Mouse (Mus musculus): Measurements from ENCODE around the gene Dio1. TPM values are rescaled to one million over a fixed set of nuclear protein-coding genes. Genes with fewer than 3 reads are reported as not detected.

The Dio1 gene
- polyA plus RNA-seq, 1 experiment from 2014 or later: not detected

DNA sequence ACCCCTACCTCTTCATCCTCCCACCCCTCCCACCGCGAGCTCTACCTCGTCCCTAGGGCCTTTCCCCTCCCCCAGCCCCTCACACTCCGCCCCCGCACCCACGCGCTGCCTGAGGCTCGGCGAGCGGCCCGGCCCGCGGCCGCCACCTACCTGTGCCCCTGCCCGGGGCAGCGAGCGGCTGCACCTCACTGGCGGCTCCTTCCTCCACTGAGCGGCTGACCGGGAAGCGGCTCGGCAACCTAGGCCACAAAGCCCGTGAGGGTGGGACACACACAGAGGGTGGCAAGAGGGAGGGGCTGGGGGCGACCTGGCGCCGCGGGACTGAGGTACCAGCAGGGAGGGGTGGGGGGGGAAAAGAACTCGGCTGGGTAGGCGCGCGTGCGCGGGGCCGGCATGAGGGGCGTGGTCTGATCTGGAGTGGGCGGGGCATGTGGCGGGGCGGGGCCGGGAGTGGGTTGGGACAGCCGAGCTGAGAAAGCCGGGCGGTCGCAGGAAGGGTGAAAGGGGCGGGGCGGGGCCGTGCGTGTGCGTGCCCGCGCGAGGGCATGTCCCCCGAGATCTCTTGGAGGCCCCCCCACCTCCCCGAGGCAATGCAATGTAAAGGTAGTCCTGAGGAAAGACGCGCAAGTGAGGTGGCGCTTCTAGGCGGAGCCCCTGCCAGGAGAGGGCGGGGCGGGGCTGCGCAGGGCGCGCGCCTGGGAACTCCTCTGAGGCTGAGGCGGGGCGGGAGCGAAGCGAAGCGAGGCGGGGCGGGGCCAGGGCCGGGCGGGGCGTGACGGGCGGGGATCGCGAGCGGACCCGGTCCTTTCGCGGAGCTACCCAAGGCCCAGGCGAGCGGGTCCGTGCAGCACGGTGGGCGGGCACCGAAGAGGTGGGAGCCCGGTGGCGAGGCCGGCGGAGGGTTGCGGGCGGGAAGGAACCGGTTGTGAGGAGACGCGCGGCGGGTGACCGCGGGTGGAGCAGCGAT lies 53.6 kb downstream of the Dio1 start, which contains the start of the genes Lrrc42 and Hspb11:
Lrrc42 (minus strand) TSS at position 408 of the 967 bp plus-strand sequence.
Hspb11 (plus strand) TSS at position 469 of the 967 bp plus-strand sequence.
- H3K27ac ChIP-seq (replicated peaks): peak within 1 kb of the TSS; percentile 95
- under 1% methylated on average over 99 of the region's 101 CpGs for WGBS
- H3K4me3 ChIP-seq: peak within 1 kb of the TSS; percentile 81
- H3K4me1 ChIP-seq: peaks cover 48% of the 10 kb centered on the region
- peak; percentile 97 for DNase-seq (ENCODE audit: low spot score)
- no peaks in the 10 kb centered on the region for H3K27me3 ChIP-seq (ENCODE audit: low read depth, poor library complexity, severe bottlenecking)
- H3K9me3 ChIP-seq (replicated peaks): no peaks in the 10 kb centered on the region
- H3K36me3 ChIP-seq: no peaks in the 10 kb centered on the region

DNA sequence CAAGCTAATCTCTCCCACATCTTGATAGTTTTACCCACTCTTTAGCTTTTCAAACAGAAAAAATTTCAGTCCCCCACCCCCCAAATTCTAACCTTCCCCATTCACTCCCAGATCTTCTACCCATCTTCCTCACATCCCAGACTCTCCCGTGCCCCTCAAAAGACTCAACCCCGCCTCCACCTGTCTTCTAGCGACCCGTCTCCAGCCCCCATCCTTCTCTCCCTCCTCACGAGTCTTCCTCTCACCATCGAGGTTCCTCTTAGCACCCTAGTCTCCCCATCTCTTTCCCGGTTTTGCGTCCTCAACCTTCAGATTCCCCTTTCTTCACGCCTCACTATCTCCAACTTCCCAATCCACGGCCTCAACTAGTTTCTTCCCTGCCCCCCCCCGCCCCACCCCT lies 54.4 kb downstream of the Dio1 start:
- peaks cover 49% of the 10 kb centered on the region for H3K4me1 ChIP-seq
- WGBS: under 1% methylated on average over 11 of the region's 11 CpGs
- peak; percentile 13 for DNase-seq (ENCODE audit: low spot score)
- H3K27ac ChIP-seq (replicated peaks): peak overlapping the region; percentile 95
- H3K4me3 ChIP-seq: peak overlapping the region; percentile 81
- H3K27me3 ChIP-seq (ENCODE audit: low read depth, poor library complexity, severe bottlenecking): no peaks in the 10 kb centered on the region
- H3K9me3 ChIP-seq (replicated peaks): no peaks in the 10 kb centered on the region
- no peaks in the 10 kb centered on the region for H3K36me3 ChIP-seq

DNA sequence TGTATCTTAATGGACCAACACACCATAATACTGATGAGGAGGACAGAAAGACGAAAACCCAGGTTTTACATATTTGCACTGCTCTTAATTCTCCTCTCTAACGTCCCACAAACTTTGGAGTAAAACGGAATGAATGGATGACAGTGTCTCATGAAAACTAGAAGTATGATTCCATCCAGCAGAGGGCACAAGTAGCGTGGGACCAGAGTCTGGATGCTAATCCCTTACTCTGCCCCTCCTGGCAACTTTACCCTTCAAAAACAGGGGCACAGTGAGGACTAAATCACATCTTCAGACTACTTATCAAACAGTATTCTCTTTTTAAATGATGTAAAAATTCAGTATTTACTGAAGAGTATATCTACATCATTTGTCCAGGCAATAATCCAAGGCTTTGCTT lies 56.5 kb downstream of the Dio1 start:
- Histone ChIP-seq H3K27ac (replicated peaks) (no peak overlapping the region), H3K36me3 (peaks cover 8% of the 10 kb centered on the region), H3K4me1 (peaks cover 54% of the 10 kb centered on the region), H3K9me3 (replicated peaks) (no peaks in the 10 kb centered on the region), H3K27me3 (ENCODE audit: low read depth, poor library complexity, severe bottlenecking) (no peaks in the 10 kb centered on the region), H3K4me3 (no peak overlapping the region)
- WGBS: 34% methylated on average over 4 of the region's 4 CpGs
- DNase-seq (ENCODE audit: low spot score): peak; percentile 14

DNA sequence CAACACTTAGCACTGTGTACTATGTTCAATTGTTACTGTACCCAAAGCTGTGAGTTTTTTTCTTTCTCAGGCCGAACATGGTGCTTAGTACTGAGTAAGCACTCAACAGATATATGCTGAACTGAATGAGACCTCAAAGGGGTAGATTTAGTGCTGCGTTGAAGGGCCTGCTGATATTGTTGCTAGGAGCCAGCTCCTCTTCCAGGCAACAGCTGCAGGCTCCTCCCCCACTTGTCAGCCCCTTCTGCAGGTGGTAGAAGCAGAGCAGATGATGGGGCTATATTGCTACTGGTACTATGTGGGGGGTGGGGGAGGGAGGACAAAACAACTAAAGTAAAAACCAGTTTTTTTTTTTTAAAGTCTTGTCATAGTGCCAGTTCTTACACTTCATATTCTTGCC lies 57.5 kb downstream of the Dio1 start:
- no peak for DNase-seq (ENCODE audit: low spot score)
- Histone ChIP-seq H3K9me3 (replicated peaks) (no peaks in the 10 kb centered on the region), H3K27me3 (ENCODE audit: low read depth, poor library complexity, severe bottlenecking) (no peaks in the 10 kb centered on the region), H3K4me3 (no peak overlapping the region), H3K4me1 (peaks cover 54% of the 10 kb centered on the region), H3K27ac (replicated peaks) (peak overlapping the region; percentile 28; the same call in 1 of the 2 replicates), H3K36me3 (peaks cover 8% of the 10 kb centered on the region)
- WGBS: 64% methylated on average over 2 of the region's 2 CpGs

DNA sequence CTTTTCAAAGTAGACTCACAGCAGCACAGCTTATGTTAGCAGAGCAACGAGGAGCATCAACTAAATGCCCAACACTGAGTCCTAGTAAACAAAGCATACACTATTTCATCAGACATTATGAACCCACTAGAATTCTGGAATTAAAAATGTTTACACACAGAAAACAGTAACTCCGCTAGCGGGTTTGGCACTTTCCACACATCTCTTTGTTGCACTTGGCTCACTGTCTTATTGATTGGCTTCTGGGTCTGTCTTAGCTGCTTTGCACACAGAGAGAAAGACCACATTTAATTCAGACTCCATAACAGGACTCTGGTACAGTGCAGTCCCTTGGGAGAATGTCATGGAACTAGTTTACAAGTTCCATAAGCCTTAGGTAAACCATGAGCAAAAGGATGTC lies 58.9 kb downstream of the Dio1 start:
- no peaks in the 10 kb centered on the region for H3K27me3 ChIP-seq (ENCODE audit: low read depth, poor library complexity, severe bottlenecking)
- WGBS: 94% methylated on average over 3 of the region's 3 CpGs
- H3K36me3 ChIP-seq: peaks cover 10% of the 10 kb centered on the region
- DNase-seq (ENCODE audit: low spot score): no peak
- H3K27ac ChIP-seq (replicated peaks): no peak overlapping the region
- H3K4me3 ChIP-seq: no peak overlapping the region
- H3K9me3 ChIP-seq (replicated peaks): no peaks in the 10 kb centered on the region
- H3K4me1 ChIP-seq: peaks cover 53% of the 10 kb centered on the region

DNA sequence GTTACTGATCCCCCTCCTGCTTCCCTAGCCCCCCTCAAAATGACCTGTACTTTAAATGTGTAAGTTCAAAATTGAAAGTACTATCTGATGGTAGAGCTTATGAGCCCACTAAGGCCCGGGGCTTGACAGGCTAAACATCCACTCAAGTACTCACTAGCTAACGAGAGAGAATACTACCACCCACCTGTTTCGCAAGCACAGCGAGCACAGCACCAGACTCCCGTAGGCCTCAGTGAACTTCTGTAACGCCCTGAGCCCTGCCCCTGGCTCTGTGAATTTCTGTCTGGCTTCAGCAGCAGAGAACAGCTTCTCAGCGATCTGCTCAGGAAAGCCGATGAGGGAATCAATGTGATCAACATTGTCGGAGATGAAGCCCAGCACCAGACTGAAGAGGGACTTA lies 59.9 kb downstream of the Dio1 start:
- Histone ChIP-seq H3K27me3 (ENCODE audit: low read depth, poor library complexity, severe bottlenecking) (no peaks in the 10 kb centered on the region), H3K36me3 (peaks cover 18% of the 10 kb centered on the region), H3K27ac (replicated peaks) (no peak overlapping the region), H3K9me3 (replicated peaks) (no peaks in the 10 kb centered on the region), H3K4me3 (no peak overlapping the region), H3K4me1 (peaks cover 44% of the 10 kb centered on the region)
- DNase-seq (ENCODE audit: low spot score): no peak
- 85% methylated on average over 9 of the region's 9 CpGs for WGBS

DNA sequence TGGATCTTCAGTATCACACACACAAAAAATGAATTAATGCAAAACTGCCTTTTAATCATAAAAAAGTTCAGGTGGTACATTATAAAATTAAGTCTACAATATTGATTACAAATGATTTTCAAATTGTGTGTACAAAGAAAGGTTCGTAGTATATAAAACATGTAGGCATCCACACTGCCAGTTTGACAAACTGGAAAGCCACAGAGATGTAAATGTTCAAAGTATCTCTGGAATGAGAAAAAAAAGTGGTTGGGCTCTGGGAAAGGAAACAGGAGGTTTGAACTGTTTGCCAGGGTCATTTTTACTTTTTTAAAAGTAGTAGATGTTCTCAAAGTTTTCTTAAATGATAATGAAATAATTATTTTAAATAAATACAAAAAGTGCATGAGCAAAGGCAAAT lies 60.9 kb downstream of the Dio1 start:
- no peak overlapping the region for H3K27ac ChIP-seq (replicated peaks)
- H3K36me3 ChIP-seq: peaks cover 29% of the 10 kb centered on the region
- no peaks in the 10 kb centered on the region for H3K27me3 ChIP-seq (ENCODE audit: low read depth, poor library complexity, severe bottlenecking)
- H3K4me1 ChIP-seq: peaks cover 36% of the 10 kb centered on the region
- DNase-seq (ENCODE audit: low spot score): no peak
- H3K9me3 ChIP-seq (replicated peaks): no peaks in the 10 kb centered on the region
- no peak overlapping the region for H3K4me3 ChIP-seq
- WGBS: 81% methylated on average over 1 of the region's 1 CpGs

DNA sequence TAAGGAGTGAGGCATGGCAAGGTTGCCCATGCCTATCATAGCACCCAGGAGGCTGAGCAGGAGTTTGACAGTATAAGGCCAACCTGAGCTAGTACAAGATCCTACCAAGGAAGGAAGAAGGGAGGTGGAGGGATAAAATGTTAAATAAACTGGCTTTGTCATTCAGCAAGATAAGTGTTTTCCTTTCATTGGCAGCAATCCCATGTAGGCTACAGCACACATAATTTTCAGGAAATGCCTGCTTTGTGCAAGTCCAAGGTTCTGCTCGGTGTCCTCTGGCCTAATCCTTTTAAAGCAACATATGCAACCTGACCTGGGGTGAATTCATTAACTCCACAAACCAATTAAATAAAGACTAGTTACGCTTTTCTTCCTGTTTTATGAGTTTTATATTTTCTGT lies 61.6 kb downstream of the Dio1 start:
- Histone ChIP-seq H3K9me3 (replicated peaks) (no peaks in the 10 kb centered on the region), H3K4me1 (peaks cover 30% of the 10 kb centered on the region), H3K27me3 (ENCODE audit: low read depth, poor library complexity, severe bottlenecking) (no peaks in the 10 kb centered on the region), H3K4me3 (no peak overlapping the region), H3K27ac (replicated peaks) (no peak overlapping the region), H3K36me3 (peaks cover 36% of the 10 kb centered on the region)
- 77% methylated on average over 2 of the region's 2 CpGs for WGBS
- no peak for DNase-seq (ENCODE audit: low spot score)

DNA sequence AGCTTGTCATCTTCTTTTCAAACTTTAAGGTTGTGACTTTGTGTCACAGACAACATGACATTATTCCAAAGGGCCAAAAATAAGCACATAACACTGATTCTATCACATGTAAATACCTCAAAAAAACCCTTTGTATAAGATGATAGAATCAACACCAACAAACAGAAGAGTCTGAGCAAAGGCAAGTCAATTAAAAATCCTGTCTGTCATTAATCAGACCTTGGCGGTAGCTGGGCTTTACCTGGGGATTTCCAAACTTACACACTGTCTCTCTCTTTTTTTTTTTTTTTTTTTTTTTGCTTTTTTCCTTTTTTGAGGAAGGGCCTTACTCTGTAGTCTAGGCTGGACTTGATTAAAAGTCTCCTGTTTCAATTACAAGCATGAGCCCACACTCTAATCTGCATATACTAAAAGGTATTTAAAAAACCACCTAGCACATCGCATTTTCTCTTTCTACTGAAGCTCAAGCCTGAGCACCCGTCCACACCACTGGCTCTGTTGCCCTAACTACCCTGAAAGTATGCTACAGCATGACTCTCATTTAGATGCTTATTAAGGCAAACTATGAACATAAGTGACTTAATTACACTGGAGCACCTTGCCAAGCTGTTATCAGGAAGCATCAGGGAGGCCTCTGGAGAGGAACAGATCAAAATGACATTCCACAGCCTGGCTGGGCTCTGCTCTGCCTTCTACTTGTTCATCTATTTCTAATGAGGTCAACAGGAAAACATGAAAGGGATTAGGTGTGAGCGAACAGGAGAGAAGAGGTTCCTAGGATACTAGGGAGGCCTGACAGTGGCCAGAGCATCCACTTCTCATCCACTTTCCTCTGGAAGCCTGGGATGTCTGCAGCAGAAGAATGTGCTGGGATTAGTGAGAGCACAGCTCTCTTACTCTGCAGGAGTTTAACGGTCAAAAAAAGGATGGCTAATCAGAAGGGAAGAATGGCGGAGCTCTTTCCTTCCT lies 63.3 kb downstream of the Dio1 start:
- 78% methylated on average over 6 of the region's 6 CpGs for WGBS
- H3K36me3 ChIP-seq: peaks cover 52% of the 10 kb centered on the region

More for the DNA sequence above, 63.3 kb downstream of the Dio1 start:
- Histone ChIP-seq H3K9me3 (replicated peaks) (no peaks in the 10 kb centered on the region), H3K27me3 (ENCODE audit: low read depth, poor library complexity, severe bottlenecking) (no peaks in the 10 kb centered on the region), H3K4me3 (no peak overlapping the region), H3K27ac (replicated peaks) (no peak overlapping the region), H3K4me1 (peaks cover 16% of the 10 kb centered on the region)
- no peak for DNase-seq (ENCODE audit: low spot score)

Other genes with a start within 250 kb of the Dio1 start
- gene Mrpl37, start 240.3 kb downstream of the Dio1 start, polyA plus RNA-seq (2016; fragmentation: Nextera tagmentation; extraction: Ambion mirVana): 122 and 123 TPM in 2 replicates
- 7.6 and 9.9 TPM in 2 replicates for gene Cyb5rl, start 240.2 kb downstream of the Dio1 start, polyA plus RNA-seq (2016; fragmentation: Nextera tagmentation; extraction: Ambion mirVana)
- gene Cdcp2, start 210.3 kb downstream of the Dio1 start, polyA plus RNA-seq (2016; fragmentation: Nextera tagmentation; extraction: Ambion mirVana): 0.11 and 0.22 TPM in 2 replicates
- gene Tmem59, start 128.8 kb downstream of the Dio1 start, polyA plus RNA-seq (2016; fragmentation: Nextera tagmentation; extraction: Ambion mirVana): 279 and 311 TPM in 2 replicates
- gene Tceanc2, start 128.1 kb downstream of the Dio1 start, polyA plus RNA-seq (2016; fragmentation: Nextera tagmentation; extraction: Ambion mirVana): 30.6 and 39.7 TPM in 2 replicates
- not detected in 2 replicates for gene Ldlrad1, start 98.0 kb downstream of the Dio1 start, polyA plus RNA-seq (2016; fragmentation: Nextera tagmentation; extraction: Ambion mirVana)
- gene Lrrc42, start 53.6 kb downstream of the Dio1 start, polyA plus RNA-seq (2016; fragmentation: Nextera tagmentation; extraction: Ambion mirVana): 75.0 and 83.0 TPM in 2 replicates
- gene Hspb11, start 53.6 kb downstream of the Dio1 start, polyA plus RNA-seq (2016; fragmentation: Nextera tagmentation; extraction: Ambion mirVana): 25.6 and 25.9 TPM in 2 replicates
- 37.8 and 42.6 TPM in 2 replicates for gene Yipf1, start 7.2 kb upstream of the Dio1 start, polyA plus RNA-seq (2016; fragmentation: Nextera tagmentation; extraction: Ambion mirVana)
- gene Ndc1, start 60.6 kb upstream of the Dio1 start, polyA plus RNA-seq (2016; fragmentation: Nextera tagmentation; extraction: Ambion mirVana): 49.9 and 51.0 TPM in 2 replicates
- gene Glis1, start 127.4 kb upstream of the Dio1 start, polyA plus RNA-seq (2016; fragmentation: Nextera tagmentation; extraction: Ambion mirVana): 2.1 and 2.2 TPM in 2 replicates